ENCODE assay signal across 8 mouse cellular contexts in genomic region chr1:121478284-121478980, GRCm38 (mm10). TPM values are rescaled to one million over a fixed set of nuclear protein-coding genes. Genes with fewer than 3 reads are reported as not detected.
A peak's percentile ranks its signal among the peaks of the same experiment; 100 is the strongest.
DNase-seq lines count a peak whose midpoint lies in the region; ATAC-seq and TF ChIP-seq lines count a peak whose summit lies in the region.

No protein-coding gene starts in this region.

- H3K4me2 ChIP-seq in heart, postnatal 0 days (ENCODE audit: low read depth, low read length): no peak overlapping the region
- H3K4me2 ChIP-seq in liver, embryonic 11.5 days: no peak overlapping the region
- no peak overlapping the region for H3K4me2 ChIP-seq in midbrain, embryonic 13.5 days (replicated peaks)

- H3K9me3 ChIP-seq in heart, postnatal 0 days (replicated peaks; ENCODE audit: control insufficient read depth, low read length): 0 out of 2 replicates have a peak, but pooled peaks cover 3% of the 10 kb centered on the region
- no peaks in the 10 kb centered on the region for H3K9me3 ChIP-seq in liver, embryonic 11.5 days (ENCODE audit: control insufficient read depth, low read length)
- H3K9me3 ChIP-seq in midbrain, embryonic 13.5 days: no peaks in the 10 kb centered on the region

- H3K4me3 ChIP-seq in heart, postnatal 0 days (ENCODE audit: low read depth, low read length): no peak overlapping the region
- no peak overlapping the region for H3K4me3 ChIP-seq in liver, embryonic 11.5 days (ENCODE audit: low read depth, low read length)
- no peak overlapping the region for H3K4me3 ChIP-seq in midbrain, embryonic 13.5 days (replicated peaks)

- no peak for TF ChIP-seq CTCF in heart, postnatal 0 days (IDR thresholded peaks at IDR 0.05; ENCODE audit: low read depth)

- DNase-seq in heart, postnatal 0 days (ENCODE audit: low spot score): no peak
- DNase-seq in heart, adult 18-20 months: no peak
- DNase-seq in liver, embryonic 11.5 days (ENCODE audit: low spot score): no peak
- peak; percentile 63 to 75 for DNase-seq in thymus, postnatal 10 days (ENCODE audit: low spot score in 2 of 2)
- no peak for DNase-seq in adrenal gland, adult 8-10 months
- no peak for DNase-seq in yolk sac, embryonic 10.5 days (ENCODE audit: low spot score)

- TF ChIP-seq EP300 in heart, postnatal 0 days (IDR thresholded peaks at IDR 0.05; ENCODE audit: low read depth): no peak

- no peaks in the 10 kb centered on the region for H3K27me3 ChIP-seq in heart, postnatal 0 days (ENCODE audit: control insufficient read depth, insufficient read depth, low read length)
- H3K27me3 ChIP-seq in liver, embryonic 11.5 days (replicated peaks; ENCODE audit: control insufficient read depth, insufficient read depth, low read length): no peaks in the 10 kb centered on the region
- no peaks in the 10 kb centered on the region for H3K27me3 ChIP-seq in midbrain, embryonic 13.5 days

- H3K27ac ChIP-seq in heart, postnatal 0 days (ENCODE audit: low read depth): peak overlapping the region; percentile 65; the same call in 1 of the 2 replicates
- 0 out of 2 replicates have a peak overlapping the region, but pooled peaks have one; percentile 13 for H3K27ac ChIP-seq in liver, embryonic 11.5 days (ENCODE audit: low read depth, low read length)
- no peak overlapping the region for H3K27ac ChIP-seq in midbrain, embryonic 13.5 days

- no peaks in the 10 kb centered on the region for H3K4me1 ChIP-seq in heart, postnatal 0 days (ENCODE audit: control insufficient read depth, insufficient read depth)
- H3K4me1 ChIP-seq in liver, embryonic 11.5 days (replicated peaks; ENCODE audit: control insufficient read depth, insufficient read depth, low read length): no peaks in the 10 kb centered on the region
- no peaks in the 10 kb centered on the region for H3K4me1 ChIP-seq in midbrain, embryonic 13.5 days (replicated peaks)

- WGBS in heart, postnatal 0 days: 70% methylated on average over 12 of the region's 12 CpGs
- WGBS in liver, embryonic 11.5 days: 64% methylated on average over 12 of the region's 12 CpGs
- WGBS in midbrain, embryonic 13.5 days: 91% methylated on average over 12 of the region's 12 CpGs

- H3K9ac ChIP-seq in heart, postnatal 0 days (replicated peaks; ENCODE audit: low read depth, low read length): no peak overlapping the region
- H3K9ac ChIP-seq in liver, embryonic 11.5 days (ENCODE audit: low read depth, low read length): no peak overlapping the region
- H3K9ac ChIP-seq in midbrain, embryonic 13.5 days (replicated peaks): no peak overlapping the region

- peaks cover 77% of the 10 kb centered on the region for H3K36me3 ChIP-seq in heart, postnatal 0 days (replicated peaks; ENCODE audit: control insufficient read depth, insufficient read depth, low read length)
- H3K36me3 ChIP-seq in liver, embryonic 11.5 days (ENCODE audit: control insufficient read depth, insufficient read depth, low read length): peaks cover 14% of the 10 kb centered on the region
- H3K36me3 ChIP-seq in midbrain, embryonic 13.5 days: peaks cover 66% of the 10 kb centered on the region

- ATAC-seq in heart, postnatal 0 days (ENCODE audit: insufficient read depth, low read depth): no peak
- ATAC-seq in frontal cortex, adult (ENCODE audit: low TSS enrichment): peak; percentile 86
- peak; percentile 62 for ATAC-seq in liver, embryonic 11.5 days (replicated peaks; ENCODE audit: low FRiP score)
- ATAC-seq in midbrain, embryonic 13.5 days: no peak

RNA-seq across cellular contexts. Expression of gene Ccdc93, which starts 47.6 kb away (rescaled TPM):
- total RNA-seq in heart, postnatal 0 days (2014; rRNA removed; ENCODE audit: low replicate concordance): 3.9 and 4.9 TPM in 2 replicates
- 4.5 and 4.7 TPM in 2 replicates for polyA plus RNA-seq in heart, postnatal 0 days (2015; fragmentation: Nextera tagmentation; extraction: Ambion mirVana)
- total RNA-seq in heart, adult 18-20 months (2021): 10 to 100 TPM; 14.5 to 15.0 TPM
- 9.2 and 10.1 TPM in 2 replicates for polyA plus RNA-seq in liver, embryonic 11.5 days (2014; fragmentation: Nextera tagmentation; extraction: Ambion mirVana)
- polyA plus RNA-seq in midbrain, embryonic 13.5 days (2015; fragmentation: Nextera tagmentation; extraction: Ambion mirVana): 11.4 and 12.2 TPM in 2 replicates
- total RNA-seq in adrenal gland, adult 8-10 months (2022): 10 to 100 TPM; 24.2 to 38.3 (median 30.3) TPM

RNA-seq across cellular contexts. Expression of gene Htr5b, which starts 49.8 kb away (rescaled TPM):
- not detected in 2 replicates for total RNA-seq in heart, postnatal 0 days (2014; rRNA removed; ENCODE audit: low replicate concordance)
- polyA plus RNA-seq in heart, postnatal 0 days (2015; fragmentation: Nextera tagmentation; extraction: Ambion mirVana): not detected in 2 replicates
- not detected for total RNA-seq in heart, adult 18-20 months (2021)
- not detected in 2 replicates for polyA plus RNA-seq in liver, embryonic 11.5 days (2014; fragmentation: Nextera tagmentation; extraction: Ambion mirVana)
- 0.30 and 0.42 TPM in 2 replicates for polyA plus RNA-seq in midbrain, embryonic 13.5 days (2015; fragmentation: Nextera tagmentation; extraction: Ambion mirVana)
- total RNA-seq in adrenal gland, adult 8-10 months (2022): not detected

Comparison
In these comparisons a context has a peak if more than half of its experiments do, and no peak if none do; other contexts are left out.
1. ATAC-seq: peak in frontal cortex, adult (single experiment) and liver, embryonic 11.5 days (single experiment); none in heart, postnatal 0 days (single experiment) and midbrain, embryonic 13.5 days (single experiment).
2. DNase-seq: peak in thymus, postnatal 10 days (2 of 2); none in heart, postnatal 0 days (single experiment), heart, adult 18-20 months (0 of 2), liver, embryonic 11.5 days (single experiment), adrenal gland, adult 8-10 months (single experiment) and yolk sac, embryonic 10.5 days (single experiment).